Mouse (Mus musculus) liver, embryonic 16.5 days (tissue): Measurements from ENCODE around the gene Tbx1. TPM values are rescaled to one million over a fixed set of nuclear protein-coding genes. Genes with fewer than 3 reads are reported as not detected.

ENCODE experiments used
- ATAC-seq: fragments of 200-750 bp; cut with Nextera tagmentation; 2 replicates; pipeline ENCODE4 v1.8.0; 2017; ENCODE audit warnings: low read depth, mild to moderate bottlenecking, moderate number of reproducible peaks, moderate library complexity
- H3K27ac ChIP-seq: fragments of 300-500 bp; sonication (generic); 2 replicates; pipeline ENCODE4 v1.5.1; 2014; ENCODE audit warnings: mild to moderate bottlenecking, low read length
- H3K27me3 ChIP-seq: fragments of 300-500 bp; sonication (generic); 2 replicates; pipeline ENCODE4 v1.6.1; 2014; ENCODE audit warnings: low read depth, low read length, mixed read lengths; ENCODE audit not compliant: control insufficient read depth, insufficient read depth
- H3K36me3 ChIP-seq: fragments of 300-500 bp; sonication (generic); 2 replicates; pipeline ENCODE4 v1.6.1; 2014; ENCODE audit warnings: mild to moderate bottlenecking; ENCODE audit not compliant: control insufficient read depth, insufficient read depth
- H3K4me1 ChIP-seq: fragments of 300-500 bp; sonication (generic); 2 replicates; pipeline ENCODE4 v1.6.1; 2014; ENCODE audit warnings: low read depth, low read length, mixed read lengths; ENCODE audit not compliant: control insufficient read depth
- H3K4me2 ChIP-seq: fragments of 300-500 bp; sonication (generic); 2 replicates; pipeline ENCODE4 v1.6.1; 2014; ENCODE audit warnings: low read depth, low read length, mixed read lengths
- H3K4me3 ChIP-seq: fragments of 300-500 bp; sonication (generic); 2 replicates; pipeline ENCODE4 v1.5.1; 2014; ENCODE audit warnings: low read depth, mild to moderate bottlenecking, low read length
- H3K9ac ChIP-seq: fragments of 300-500 bp; sonication (generic); 2 replicates; pipeline ENCODE4 v1.6.1; 2014; ENCODE audit warnings: low read depth, low read length
- H3K9me3 ChIP-seq: fragments of 300-500 bp; sonication (generic); replicated peaks from 2 replicates; pipeline ENCODE4 v1.6.1; 2016; ENCODE audit warnings: low read length; ENCODE audit not compliant: control insufficient read depth
- WGBS: fragments of 180-500 bp; shearing (Covaris S2); extraction: QIAGEN DNeasy Blood & Tissue Kit; methylation state at CpG from one replicate; pipeline ENCODE4 v1.1.7; 2014; ENCODE audit not compliant: insufficient replicate concordance; 5-methylcytosine and 5-hydroxymethylcytosine counted together
- polyA plus RNA-seq: library from polyadenylated mRNA; unstranded; fragments of >200 nt; fragmentation: Nextera tagmentation; extraction: Ambion mirVana; gene quantifications from 2 replicates; pipeline ENCODE4 v1.2.1, GENCODE M21; 2015

Gene Tbx1
- polyA plus RNA-seq, 1 experiment from 2014 or later, result 0.07 TPM

GRCm38 (mm10) chr16:18580389-18580788 is 10.1 kb downstream of the Tbx1 start:
- WGBS, result 27% methylated on average over 2 of the region's 2 CpGs
- peaks cover 67% of the 10 kb centered on the region for H3K27me3 ChIP-seq
- no peaks in the 10 kb centered on the region for H3K9me3 ChIP-seq
- no peak overlapping the region for H3K4me2 ChIP-seq
- H3K36me3 ChIP-seq, result no peaks in the 10 kb centered on the region
- H3K4me1 ChIP-seq, result no peaks in the 10 kb centered on the region; the same call in none of the 2 replicates
- no peak overlapping the region for H3K27ac ChIP-seq
- no peak overlapping the region for H3K9ac ChIP-seq
- ATAC-seq, result no peak
- no peak overlapping the region for H3K4me3 ChIP-seq

- WGBS, result 14% methylated on average over 5 of the region's 5 CpGs
- H3K4me3 ChIP-seq, result no peak overlapping the region
- no peak overlapping the region for H3K27ac ChIP-seq
- H3K27me3 ChIP-seq, result peaks cover 40% of the 10 kb centered on the region
- H3K4me2 ChIP-seq, result no peak overlapping the region
- no peak overlapping the region for H3K9ac ChIP-seq
- H3K4me1 ChIP-seq, result no peaks in the 10 kb centered on the region; the same call in none of the 2 replicates
- no peak for ATAC-seq
- H3K36me3 ChIP-seq, result no peaks in the 10 kb centered on the region
- H3K9me3 ChIP-seq, result no peaks in the 10 kb centered on the region
Measured at GRCm38 (mm10) chr16:18577599-18578160, 12.8 kb downstream of the Tbx1 start.

- no peak for ATAC-seq
- Histone ChIP-seq H3K4me1 (no peaks in the 10 kb centered on the region; the same call in none of the 2 replicates), H3K9ac (no peak overlapping the region), H3K9me3 (no peaks in the 10 kb centered on the region), H3K4me3 (no peak overlapping the region), H3K4me2 (no peak overlapping the region), H3K27ac (no peak overlapping the region), H3K27me3 (peaks cover 34% of the 10 kb centered on the region), H3K36me3 (no peaks in the 10 kb centered on the region)
- 43% methylated on average over 3 of the region's 3 CpGs for WGBS
Measured at GRCm38 (mm10) chr16:18577071-18577470, 13.4 kb downstream of the Tbx1 start.

- Histone ChIP-seq H3K27me3 (peaks cover 5% of the 10 kb centered on the region), H3K4me3 (no peak overlapping the region), H3K4me1 (no peaks in the 10 kb centered on the region), H3K4me2 (no peak overlapping the region), H3K9ac (no peak overlapping the region), H3K36me3 (no peaks in the 10 kb centered on the region), H3K27ac (no peak overlapping the region), H3K9me3 (no peaks in the 10 kb centered on the region)
- 58% methylated on average over 8 of the region's 8 CpGs for WGBS
- ATAC-seq, result no peak
Measured at GRCm38 (mm10) chr16:18574196-18574595, 16.3 kb downstream of the Tbx1 start.

- Histone ChIP-seq H3K4me1 (no peaks in the 10 kb centered on the region), H3K27me3 (no peaks in the 10 kb centered on the region), H3K27ac (no peak overlapping the region), H3K4me2 (no peak overlapping the region), H3K9ac (no peak overlapping the region), H3K36me3 (no peaks in the 10 kb centered on the region), H3K4me3 (no peak overlapping the region), H3K9me3 (no peaks in the 10 kb centered on the region)
- ATAC-seq, result no peak
- WGBS, result 62% methylated on average over 7 of the region's 7 CpGs
Measured at GRCm38 (mm10) chr16:18568599-18568998, 21.9 kb downstream of the Tbx1 start.

- ATAC-seq, result no peak
- Histone ChIP-seq H3K27me3 (no peaks in the 10 kb centered on the region), H3K27ac (no peak overlapping the region), H3K9me3 (no peaks in the 10 kb centered on the region), H3K4me2 (no peak overlapping the region), H3K4me3 (no peak overlapping the region), H3K36me3 (no peaks in the 10 kb centered on the region), H3K9ac (no peak overlapping the region), H3K4me1 (no peaks in the 10 kb centered on the region)
- 67% methylated on average over 2 of the region's 2 CpGs for WGBS
Measured at GRCm38 (mm10) chr16:18564472-18564871, 26.0 kb downstream of the Tbx1 start.

GRCm38 (mm10) chr16:18556461-18556860 is 34.0 kb downstream of the Tbx1 start:
- Histone ChIP-seq H3K36me3 (no peaks in the 10 kb centered on the region), H3K4me1 (no peaks in the 10 kb centered on the region), H3K27me3 (no peaks in the 10 kb centered on the region), H3K27ac (no peak overlapping the region), H3K9ac (no peak overlapping the region), H3K4me3 (no peak overlapping the region), H3K9me3 (no peaks in the 10 kb centered on the region), H3K4me2 (no peak overlapping the region)
- WGBS, result 62% methylated on average over 3 of the region's 3 CpGs
- no peak for ATAC-seq

GRCm38 (mm10) chr16:18555235-18555935 is 35.1 kb downstream of the Tbx1 start:
- H3K4me2 ChIP-seq, result no peak overlapping the region
- H3K9me3 ChIP-seq, result no peaks in the 10 kb centered on the region
- H3K27me3 ChIP-seq, result no peaks in the 10 kb centered on the region
- no peak overlapping the region for H3K9ac ChIP-seq
- no peaks in the 10 kb centered on the region for H3K36me3 ChIP-seq
- ATAC-seq, result no peak
- no peak overlapping the region for H3K27ac ChIP-seq
- H3K4me3 ChIP-seq, result no peak overlapping the region
- WGBS, result 71% methylated on average over 17 of the region's 17 CpGs
- no peaks in the 10 kb centered on the region for H3K4me1 ChIP-seq

GRCm38 (mm10) chr16:18554721-18555120 is 35.8 kb downstream of the Tbx1 start:
- H3K4me3 ChIP-seq, result no peak overlapping the region
- no peak overlapping the region for H3K4me2 ChIP-seq
- H3K27ac ChIP-seq, result no peak overlapping the region
- H3K9me3 ChIP-seq, result no peaks in the 10 kb centered on the region
- H3K27me3 ChIP-seq, result no peaks in the 10 kb centered on the region
- H3K4me1 ChIP-seq, result no peaks in the 10 kb centered on the region
- no peak overlapping the region for H3K9ac ChIP-seq
- H3K36me3 ChIP-seq, result no peaks in the 10 kb centered on the region
- ATAC-seq, result no peak
- WGBS, result 49% methylated on average over 2 of the region's 2 CpGs
